Mouse (Mus musculus) liver, adult 2 months (tissue): ENCODE data around the gene Borcs8.

Source experiments
- CTCF ChIP-seq: fragments of 200-500 bp; IDR thresholded peaks from 2 replicates; pipeline ENCODE4 v1.5.1; 2011; ENCODE audit warnings: low read depth, low read length, control low read depth
- POLR2A ChIP-seq: fragments of 200-500 bp; IDR thresholded peaks from 2 replicates; pipeline ENCODE4 v1.6.1; 2011; ENCODE audit warnings: low read length, control low read depth; ENCODE audit not compliant: insufficient read depth; ENCODE audit errors: extremely low read depth

DNA sequence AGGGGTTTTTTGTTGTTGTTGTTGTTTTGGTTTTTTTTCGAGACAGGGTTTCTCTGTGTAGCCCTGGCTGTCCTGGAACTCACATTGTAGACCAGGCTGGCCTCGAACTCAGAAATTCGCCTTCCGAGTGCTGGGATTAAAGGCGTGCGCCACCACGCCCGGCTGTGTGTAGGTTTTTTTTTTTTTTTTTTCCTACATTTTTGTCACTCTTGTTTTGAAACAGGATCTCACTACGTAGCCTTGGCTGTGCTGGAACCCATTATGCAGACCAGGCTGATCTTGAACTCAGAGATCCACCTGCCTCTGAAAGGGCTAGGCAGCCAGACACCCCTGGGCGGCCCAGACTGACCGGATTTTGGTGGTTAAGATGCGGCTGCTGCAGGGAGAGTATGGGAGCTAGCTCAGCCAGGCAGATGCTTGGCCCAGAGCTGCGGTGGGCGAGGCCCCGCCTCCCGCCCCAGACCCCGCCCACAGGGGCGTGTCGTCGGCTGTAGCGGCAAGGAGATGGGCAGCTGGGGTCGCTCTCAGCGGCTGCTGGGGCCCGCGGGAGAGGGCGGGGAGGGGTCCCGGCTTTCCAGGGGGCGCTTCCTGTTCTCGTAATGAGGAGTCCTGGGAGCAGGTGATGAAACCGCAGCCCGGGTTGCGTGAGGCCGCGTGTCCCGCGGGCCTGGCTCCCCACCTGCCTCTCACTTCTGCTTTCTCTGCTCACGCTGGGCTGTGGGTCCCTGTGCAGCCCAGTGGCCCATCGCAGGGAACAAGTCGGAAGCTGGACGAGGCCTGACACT lies 19.0 kb downstream of the Borcs8 start:
- TF ChIP-seq CTCF (no peak), POLR2A (no peak)
